Mouse (Mus musculus): ENCODE measurements around the gene Klf8.

The Klf8 gene

GRCm38 (mm10) chrX:153440018-153440417, 202.8 kb downstream of the Klf8 start:
- DNase-seq = no peak

All from thymus, postnatal 36 days (tissue).